Mouse (Mus musculus) kidney, adult 2 months (tissue): ENCODE results near the gene Ankrd40.

Experiments
- CTCF ChIP-seq: fragments of 200-500 bp; conservative IDR thresholded peaks from 2 replicates; pipeline ENCODE4 v1.5.1; 2011; ENCODE audit warnings: low read depth, mild to moderate bottlenecking, control low read depth, low read length, moderate library complexity, mixed read lengths; ENCODE audit not compliant: insufficient read depth, insufficient read length
- POLR2A ChIP-seq: fragments of 200-500 bp; IDR thresholded peaks from one replicate; pipeline ENCODE4 v1.6.1; 2011; ENCODE audit warnings: low read depth, low read length, control low read depth

DNA sequence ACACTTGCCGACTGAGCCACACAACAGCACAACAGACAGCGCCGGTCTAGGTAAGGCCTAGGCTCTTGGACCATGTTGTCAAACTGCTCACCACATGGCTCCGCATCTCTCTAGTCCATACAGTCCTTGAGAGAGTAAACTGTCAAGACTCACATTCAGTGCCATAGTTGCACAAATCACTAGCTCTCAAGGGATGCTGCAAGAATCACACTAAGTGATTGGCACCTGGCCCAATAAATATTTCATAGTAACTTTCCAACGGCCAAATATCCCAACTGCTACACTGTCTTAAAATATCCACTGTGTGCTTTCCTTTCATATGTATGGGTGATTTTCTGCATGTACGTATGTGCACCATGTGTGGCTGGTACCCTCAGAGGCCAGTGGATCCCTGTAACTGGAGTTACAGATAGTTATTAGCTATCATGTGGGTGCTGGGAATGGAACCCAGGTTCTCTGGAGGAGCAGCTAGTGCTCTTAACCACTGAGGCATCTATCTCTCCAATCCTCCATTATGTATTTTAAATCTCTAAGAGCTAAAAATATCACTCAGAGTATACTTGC is 44.2 kb upstream of the Ankrd40 start:
- TF ChIP-seq POLR2A: no peak
- no peak for TF ChIP-seq CTCF
